Mouse (Mus musculus) erythroblast, embryonic 14.5 days (primary cell): ENCODE data around the gene Npepps. TPM values are rescaled to one million over a fixed set of nuclear protein-coding genes. Genes with fewer than 3 reads are reported as not detected.

Experiments
- H3K27me3 ChIP-seq: 2 replicates; pipeline ENCODE4 v1.6.1; 2012; ENCODE audit warnings: inconsistent platforms; ENCODE audit not compliant: control insufficient read depth
- H3K36me3 ChIP-seq: 2 replicates; pipeline ENCODE4 v1.6.1; 2012; ENCODE audit warnings: mild to moderate bottlenecking, inconsistent platforms; ENCODE audit not compliant: control insufficient read depth
- H3K4me1 ChIP-seq: 2 replicates; pipeline ENCODE4 v1.6.1; 2012; ENCODE audit warnings: inconsistent platforms; ENCODE audit not compliant: control insufficient read depth
- H3K4me3 ChIP-seq: replicated peaks from 2 replicates; pipeline ENCODE3; 2012; ENCODE audit warnings: moderate library complexity, mild to moderate bottlenecking, inconsistent platforms
- H3K9me3 ChIP-seq: 2 replicates; pipeline ENCODE4 v1.6.1; 2012; ENCODE audit warnings: low read length, inconsistent platforms, mixed read lengths; ENCODE audit not compliant: control insufficient read depth
- GATA1 ChIP-seq: IDR thresholded peaks from 2 replicates; pipeline ENCODE4 v1.6.1; 2012; ENCODE audit warnings: low read length, inconsistent platforms, mixed read lengths
- TAL1 ChIP-seq: IDR thresholded peaks from 3 replicates; pipeline ENCODE4 v1.6.1; 2012; ENCODE audit warnings: low read length, inconsistent platforms, mixed read lengths
- polyA plus RNA-seq: library from polyadenylated mRNA; stranded (reverse); fragments of >175 nt; gene quantifications from 2 replicates; pipeline ENCODE4 v1.2.3, GENCODE M21; 2012

The Npepps gene
- polyA plus RNA-seq, 1 experiment = 1.5 TPM

- Histone ChIP-seq H3K4me3 (no peak overlapping the region), H3K27me3 (no peaks in the 10 kb centered on the region), H3K4me1 (peaks cover 14% of the 10 kb centered on the region), H3K9me3 (no peaks in the 10 kb centered on the region), H3K36me3 (peaks cover 57% of the 10 kb centered on the region)
- TF ChIP-seq GATA1 (no peak), TAL1 (no peak)
These were observed 66.0 kb downstream of the Npepps start for GRCm38 (mm10) chr11:97214411-97214810.

GRCm38 (mm10) chr11:97210728-97211400, 69.6 kb downstream of the Npepps start:
- H3K36me3 ChIP-seq = peaks cover 48% of the 10 kb centered on the region
- no peak overlapping the region for H3K4me3 ChIP-seq
- no peaks in the 10 kb centered on the region for H3K27me3 ChIP-seq
- H3K9me3 ChIP-seq = no peaks in the 10 kb centered on the region
- TF ChIP-seq GATA1 (no peak), TAL1 (no peak)
- peaks cover 23% of the 10 kb centered on the region for H3K4me1 ChIP-seq

- Histone ChIP-seq H3K27me3 (no peaks in the 10 kb centered on the region), H3K4me3 (no peak overlapping the region), H3K4me1 (peaks cover 24% of the 10 kb centered on the region), H3K9me3 (no peaks in the 10 kb centered on the region), H3K36me3 (peaks cover 23% of the 10 kb centered on the region)
- TF ChIP-seq GATA1 = no peak
- TF ChIP-seq TAL1 = no peak
These were observed 73.4 kb downstream of the Npepps start for GRCm38 (mm10) chr11:97207011-97207422.

GRCm38 (mm10) chr11:97199519-97199918, 80.9 kb downstream of the Npepps start:
- no peak overlapping the region for H3K4me3 ChIP-seq
- H3K9me3 ChIP-seq = no peaks in the 10 kb centered on the region
- no peaks in the 10 kb centered on the region for H3K4me1 ChIP-seq
- H3K36me3 ChIP-seq = no peaks in the 10 kb centered on the region
- H3K27me3 ChIP-seq = peaks cover 2% of the 10 kb centered on the region; the same call in 1 of the 2 replicates
- no peak for TF ChIP-seq TAL1
- TF ChIP-seq GATA1 = no peak

GRCm38 (mm10) chr11:97198601-97199000, 81.8 kb downstream of the Npepps start:
- peaks cover 2% of the 10 kb centered on the region; the same call in 1 of the 2 replicates for H3K27me3 ChIP-seq
- TF ChIP-seq TAL1 (no peak), GATA1 (no peak)

GRCm38 (mm10) chr11:97197021-97197420, 83.4 kb downstream of the Npepps start:
- Histone ChIP-seq H3K4me1 (no peaks in the 10 kb centered on the region), H3K36me3 (peaks cover 2% of the 10 kb centered on the region; the same call in 1 of the 2 replicates), H3K4me3 (no peak overlapping the region), H3K27me3 (peaks cover 2% of the 10 kb centered on the region; the same call in 1 of the 2 replicates), H3K9me3 (no peaks in the 10 kb centered on the region)
- TF ChIP-seq GATA1 = no peak
- TF ChIP-seq TAL1 = no peak

More at GRCm38 (mm10) chr11:97198601-97199000, 81.8 kb downstream of the Npepps start:
- Histone ChIP-seq H3K4me1 (no peaks in the 10 kb centered on the region), H3K4me3 (no peak overlapping the region), H3K36me3 (no peaks in the 10 kb centered on the region), H3K9me3 (no peaks in the 10 kb centered on the region)

GRCm38 (mm10) chr11:97196541-97196940, 83.9 kb downstream of the Npepps start:
- TF ChIP-seq GATA1 = no peak
- H3K9me3 ChIP-seq = no peaks in the 10 kb centered on the region
- peaks cover 6% of the 10 kb centered on the region for H3K36me3 ChIP-seq
- H3K4me1 ChIP-seq = no peaks in the 10 kb centered on the region
- H3K4me3 ChIP-seq = no peak overlapping the region
- H3K27me3 ChIP-seq = peaks cover 2% of the 10 kb centered on the region; the same call in 1 of the 2 replicates

GRCm38 (mm10) chr11:97192621-97192951, 87.9 kb downstream of the Npepps start:
- Histone ChIP-seq H3K4me3 (no peak overlapping the region), H3K27me3 (no peaks in the 10 kb centered on the region), H3K4me1 (peaks cover 26% of the 10 kb centered on the region), H3K9me3 (no peaks in the 10 kb centered on the region), H3K36me3 (peaks cover 23% of the 10 kb centered on the region)
- no peak for TF ChIP-seq TAL1
- no peak for TF ChIP-seq GATA1

GRCm38 (mm10) chr11:97191915-97192620, 88.4 kb downstream of the Npepps start:
- Histone ChIP-seq H3K4me1 (peaks cover 26% of the 10 kb centered on the region), H3K27me3 (no peaks in the 10 kb centered on the region), H3K36me3 (peaks cover 23% of the 10 kb centered on the region), H3K9me3 (no peaks in the 10 kb centered on the region), H3K4me3 (no peak overlapping the region)
- TF ChIP-seq GATA1 (no peak), TAL1 (no peak)
